Mouse (Mus musculus): ENCODE measurements at regions not wholly inside any gene's neighbourhood (a gene's known extent, or its start where the extent isn't known, plus 50 kb on each side); places are given as distances from the start of the nearest gene placed in this dataset.

- DNase-seq (ENCODE audit: low spot score), result peak; percentile 44
Observed at GRCm38 (mm10) chr15:15329796-15330195, 1398.8 kb upstream of the Cdh9 start.

DNA sequence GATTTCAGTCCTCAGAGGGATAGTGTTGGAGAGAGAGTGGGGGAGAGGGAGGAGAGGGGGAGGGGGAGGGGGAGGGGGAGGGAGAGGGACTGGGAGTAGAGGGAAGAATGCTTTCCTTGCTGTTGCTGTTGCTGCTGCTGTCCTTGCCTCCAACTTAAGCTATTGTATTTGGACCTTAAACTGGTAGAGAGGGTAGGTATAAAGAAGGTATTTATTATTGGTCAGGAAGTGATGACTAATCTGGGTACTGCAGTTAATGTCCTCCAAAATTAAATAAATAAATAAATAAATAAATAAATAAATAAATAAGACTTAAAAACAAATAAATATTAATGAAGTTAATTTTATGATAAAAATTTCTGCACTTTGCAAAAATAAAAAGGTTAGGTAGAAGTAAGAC is 1396.6 kb upstream of the Cdh9 start:
- DNase-seq (ENCODE audit: low spot score), result no peak

DNA sequence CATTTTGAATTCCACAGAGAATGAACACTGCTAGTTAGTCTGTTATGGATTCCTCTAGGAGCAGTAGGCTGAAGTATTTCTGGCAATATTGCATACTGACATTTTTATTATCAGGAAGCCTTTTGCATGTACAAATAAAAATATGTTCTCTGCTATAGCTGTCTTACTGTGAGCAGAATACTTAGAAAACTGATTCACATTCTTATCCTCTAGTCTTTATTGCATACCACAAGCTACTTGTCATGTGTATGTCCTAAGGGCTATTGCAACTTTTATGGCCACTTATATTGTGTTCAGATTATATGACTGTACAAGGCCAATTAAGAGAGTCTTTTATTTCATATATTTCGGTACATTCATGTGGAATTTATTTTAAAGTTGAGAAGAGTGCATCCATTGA is 1366.7 kb upstream of the Cdh9 start:
- DNase-seq (ENCODE audit: low spot score), result no peak

DNA sequence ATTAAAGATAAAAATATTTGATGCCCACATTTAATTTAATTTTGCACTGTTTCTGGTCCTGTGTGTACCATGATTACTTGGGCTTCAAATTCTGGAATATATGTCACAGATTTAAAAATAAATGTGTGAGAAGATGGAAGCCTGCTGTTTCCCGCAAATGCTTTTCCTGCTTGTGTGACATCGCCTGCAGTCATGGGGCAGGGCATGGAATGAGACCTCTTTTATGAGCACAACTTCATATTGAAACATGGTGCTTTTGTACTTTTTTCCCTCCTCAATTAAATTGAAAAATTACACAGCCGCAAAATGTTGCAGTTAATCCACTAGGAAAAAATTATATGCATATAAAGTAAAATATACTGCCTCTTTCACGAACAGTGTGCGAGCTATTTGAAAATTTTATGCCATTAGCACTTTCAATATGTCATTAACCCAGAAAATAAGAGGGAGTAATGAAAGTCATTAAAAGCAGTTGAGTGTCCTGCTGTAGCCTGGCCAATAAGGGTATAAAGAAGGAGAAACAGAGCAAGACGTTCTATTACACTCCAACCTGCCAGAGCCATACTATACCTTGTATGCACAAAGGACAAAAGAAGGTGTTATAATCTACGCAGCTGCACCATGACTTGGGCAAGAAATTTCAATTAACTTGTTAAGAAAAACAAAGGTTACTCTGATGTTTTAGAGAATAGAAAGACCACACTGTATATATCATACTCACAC is 1336.1 kb upstream of the Cdh9 start:
- no peak for DNase-seq (ENCODE audit: low spot score)

Measured in adipocyte (in vitro differentiated cells).